Mouse (Mus musculus) frontal cortex, postnatal 25 days (tissue): ENCODE data around the gene 3830403N18Rik.
"Not testable (repeated sequence)": the region's sequence is repeated elsewhere in the genome, so short reads cannot be mapped to it uniquely, and the experiment has no call there.

Experiments
- DNase-seq, 2 experiments: peaks; one replicate each; pipeline ENCODE4 v3.0.0; 2022; ENCODE audit warnings: low spot score in 2 of 2

3830403N18Rik gene

DNA sequence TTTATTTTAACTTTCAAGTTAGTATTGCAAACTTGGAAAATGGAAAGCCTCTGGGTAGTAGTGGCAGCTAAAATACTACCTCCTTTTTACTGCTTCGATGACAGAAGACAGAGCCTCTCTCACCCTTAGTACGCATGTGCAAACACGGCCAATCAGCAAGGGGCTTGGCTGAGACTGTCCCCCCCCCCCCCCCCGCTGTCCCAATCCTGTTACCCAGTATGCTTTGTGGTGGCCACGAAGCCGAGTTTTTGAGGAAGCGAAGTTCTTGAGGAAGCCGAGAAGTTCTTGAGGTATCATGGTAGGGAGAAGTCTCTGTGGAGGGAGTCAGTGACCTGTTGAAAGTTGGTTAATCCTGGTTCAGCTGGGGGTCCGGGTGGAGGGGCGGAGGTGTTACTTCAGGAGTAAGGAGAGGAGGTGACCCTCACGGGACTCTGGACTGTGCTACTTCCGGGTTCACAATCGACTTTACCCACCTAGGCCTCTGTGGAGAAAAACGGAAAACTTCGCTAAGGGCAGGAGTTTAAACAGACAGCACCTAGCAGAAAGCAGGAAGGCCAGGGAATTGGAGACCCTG is at the start of gene 3830403N18Rik:
TSS of gene 3830403N18Rik (plus strand) at position 237 of the 574 bp plus-strand sequence.
- not testable (repeated sequence) for DNase-seq

DNA sequence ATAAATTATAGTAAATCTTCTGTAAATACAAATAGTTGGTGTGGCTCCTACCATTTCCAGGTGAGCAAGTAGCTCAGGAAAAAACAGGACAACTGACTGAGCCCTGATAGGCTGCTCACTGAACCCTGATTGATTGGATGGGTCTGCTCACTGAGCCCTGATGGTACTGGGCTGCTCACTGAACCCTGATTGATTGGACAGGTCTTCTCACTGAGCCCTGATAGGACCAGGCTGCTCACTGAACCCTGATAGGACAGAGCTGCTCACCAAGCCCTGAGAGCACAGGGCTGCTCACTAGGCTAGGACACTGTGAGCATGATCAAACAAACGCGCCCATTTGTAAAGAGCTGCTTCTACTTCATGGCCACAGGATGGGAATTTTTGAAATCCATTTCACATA is 15.0 kb downstream of the 3830403N18Rik start:
- DNase-seq, result no peak

DNA sequence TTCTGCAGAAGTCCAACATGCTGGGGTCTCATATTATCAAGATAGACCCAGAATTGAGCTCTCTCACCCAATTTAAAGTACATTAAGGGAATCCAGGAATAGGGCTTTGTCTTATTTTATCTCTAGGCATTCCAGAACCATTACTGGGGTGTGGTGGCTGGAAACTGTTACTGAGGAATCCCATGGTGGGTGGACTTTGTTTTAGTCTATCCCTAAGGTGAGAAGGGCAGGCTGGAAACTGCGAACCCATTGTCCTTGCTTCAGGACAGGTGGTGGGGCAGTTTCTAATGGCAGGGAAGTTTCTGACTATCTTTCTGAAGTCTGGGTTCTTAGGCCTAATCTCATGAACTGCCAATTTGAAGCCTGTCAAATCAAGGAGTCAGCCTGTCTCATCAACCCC is 50.1 kb downstream of the 3830403N18Rik start:
- not testable (repeated sequence) for DNase-seq
